Mouse (Mus musculus) MEL (cell line): Measurements from ENCODE around the gene Tmem150a. TPM values are rescaled to one million over a fixed set of nuclear protein-coding genes. Genes with fewer than 3 reads are reported as not detected.
A peak's percentile ranks its signal among the peaks of the same experiment; 100 is the strongest.

Experiments used
- DNase-seq: peaks from one replicate; pipeline ENCODE4 v3.0.0; 2011; ENCODE audit warnings: low read depth, low spot score
- H3K27ac ChIP-seq: 2 replicates; pipeline ENCODE4 v1.5.1; 2012; ENCODE audit warnings: low read depth, mild to moderate bottlenecking, control low read depth, low read length, moderate library complexity; ENCODE audit not compliant: control insufficient read depth
- H3K27me3 ChIP-seq, 2 experiments: fragments of 150-350 bp in 1 of 2; sonication (generic) in 1 of 2; 2 replicates each; pipeline ENCODE4 v1.6.1; 2012; ENCODE audit warnings: low read length in 2 of 2, mild to moderate bottlenecking in 2 of 2, improper control_type of control experiment in 1 of 2, moderate library complexity in 1 of 2; ENCODE audit not compliant: insufficient read depth in 2 of 2, control insufficient read depth in 1 of 2
- H3K36me3 ChIP-seq, 2 experiments: 2 replicates each; pipeline ENCODE4 v1.6.1; 2012 to 2014; ENCODE audit warnings: low read length in 2 of 2, improper control_type of control experiment in 1 of 2, inconsistent platforms in 1 of 2, mild to moderate bottlenecking in 1 of 2; ENCODE audit not compliant: insufficient read depth in 2 of 2, control insufficient read depth in 1 of 2
- H3K4me1 ChIP-seq, 2 experiments: fragments of 150-350 bp in 1 of 2; sonication (generic) in 1 of 2; 2 replicates each; pipeline ENCODE4 v1.6.1; 2012; ENCODE audit warnings: low read length in 2 of 2, improper control_type of control experiment in 1 of 2, mild to moderate bottlenecking in 1 of 2; ENCODE audit not compliant: insufficient read depth in 2 of 2, control insufficient read depth in 1 of 2
- H3K4me3 ChIP-seq, 2 experiments: fragments of 150-350 bp in 1 of 2; sonication (generic) in 1 of 2; 2 replicates each; pipeline ENCODE4 v1.5.1; 2012; ENCODE audit warnings: low read depth in 2 of 2, low read length in 2 of 2, mild to moderate bottlenecking in 2 of 2, moderate library complexity in 2 of 2, control low read depth in 1 of 2, improper control_type of control experiment in 1 of 2; ENCODE audit not compliant: control insufficient read depth in 1 of 2, insufficient read depth in 1 of 2
- H3K79me2 ChIP-seq: 2 replicates; pipeline ENCODE4 v1.6.1; 2012; ENCODE audit warnings: mild to moderate bottlenecking, low read length, moderate library complexity; ENCODE audit not compliant: control insufficient read depth, poor library complexity, insufficient read depth
- H3K9ac ChIP-seq: 2 replicates; pipeline ENCODE4 v1.6.1; 2012; ENCODE audit warnings: low read depth, mild to moderate bottlenecking, control low read depth, low read length, moderate library complexity; ENCODE audit not compliant: control insufficient read depth, poor library complexity, severe bottlenecking
- H3K9me3 ChIP-seq: fragments of 150-350 bp; sonication (generic); replicated peaks from 2 replicates; pipeline ENCODE4 v1.6.1; 2012; ENCODE audit warnings: mild to moderate bottlenecking, low read length, improper control_type of control experiment, moderate library complexity; ENCODE audit not compliant: insufficient read depth
- BHLHE40 ChIP-seq: IDR thresholded peaks from 2 replicates; pipeline ENCODE4 v1.6.1; 2012; ENCODE audit warnings: low read depth, mild to moderate bottlenecking, inconsistent platforms, low read length, improper control_type of control experiment, borderline replicate concordance
- CHD1 ChIP-seq: IDR thresholded peaks from 2 replicates; pipeline ENCODE4 v1.6.1; 2012; ENCODE audit warnings: low read depth, mild to moderate bottlenecking, inconsistent platforms, low read length, improper control_type of control experiment
- CHD2 ChIP-seq: IDR thresholded peaks from 2 replicates; pipeline ENCODE4 v1.6.1; 2011; ENCODE audit warnings: low read length, improper control_type of control experiment
- CTCF ChIP-seq, 3 experiments: IDR thresholded peaks in 2 of 3; conservative IDR thresholded peaks in 1 of 3; 2 replicates each; pipeline ENCODE4 v1.5.1; 2011 to 2012; ENCODE audit warnings: low read length in 3 of 3, low read depth in 2 of 3, mild to moderate bottlenecking in 2 of 3, improper control_type of control experiment in 1 of 3, inconsistent platforms in 1 of 3, mixed read lengths in 1 of 3, moderate library complexity in 1 of 3; ENCODE audit not compliant: control insufficient read depth in 1 of 3, insufficient read depth in 1 of 3, poor library complexity in 1 of 3, severe bottlenecking in 1 of 3
- EP300 ChIP-seq, 2 experiments: IDR thresholded peaks; 2 replicates each; pipeline ENCODE4 v1.6.1; 2011; ENCODE audit warnings: improper control_type of control experiment in 2 of 2, low read length in 2 of 2, low read depth in 1 of 2, mild to moderate bottlenecking in 1 of 2
- ETS1 ChIP-seq: IDR thresholded peaks from 2 replicates; pipeline ENCODE4 v1.6.1; 2012; ENCODE audit warnings: low read depth, mild to moderate bottlenecking, inconsistent platforms, low read length, improper control_type of control experiment, moderate library complexity
- GATA1 ChIP-seq: IDR thresholded peaks from 2 replicates; pipeline ENCODE4 v1.6.1; 2011; ENCODE audit warnings: low read depth, low read length, improper control_type of control experiment
- JUND ChIP-seq: IDR thresholded peaks from 2 replicates; pipeline ENCODE4 v1.6.1; 2011; ENCODE audit warnings: low read depth, mild to moderate bottlenecking, improper control_type of control experiment, low read length
- KAT2A ChIP-seq: conservative IDR thresholded peaks from 2 replicates; pipeline ENCODE4 v1.6.1; 2012; ENCODE audit warnings: low read depth, low read length, improper control_type of control experiment, inconsistent platforms
- MAFK ChIP-seq: IDR thresholded peaks from 2 replicates; pipeline ENCODE4 v1.6.1; 2011; ENCODE audit warnings: low read depth, mild to moderate bottlenecking, low read length, improper control_type of control experiment, borderline replicate concordance
- MAX ChIP-seq: IDR thresholded peaks from 2 replicates; pipeline ENCODE4 v1.6.1; 2011; ENCODE audit warnings: low read length, improper control_type of control experiment
- MEF2A ChIP-seq: IDR thresholded peaks from 2 replicates; pipeline ENCODE4 v1.6.1; 2014; ENCODE audit warnings: low read depth, mild to moderate bottlenecking, inconsistent platforms, low read length, improper control_type of control experiment; ENCODE audit not compliant: poor library complexity, insufficient replicate concordance, severe bottlenecking; ENCODE audit errors: extremely low read depth
- MYC ChIP-seq: IDR thresholded peaks from 2 replicates; pipeline ENCODE4 v1.6.1; 2011; ENCODE audit warnings: low read depth, mild to moderate bottlenecking, low read length, improper control_type of control experiment, moderate library complexity
- NRF1 ChIP-seq: IDR thresholded peaks from 2 replicates; pipeline ENCODE4 v1.6.1; 2014; ENCODE audit warnings: low read depth, mild to moderate bottlenecking, inconsistent platforms, low read length, improper control_type of control experiment, moderate library complexity; ENCODE audit not compliant: poor library complexity, insufficient read depth, severe bottlenecking
- POLR2A ChIP-seq, 2 experiments: IDR thresholded peaks; 2 replicates each; pipeline ENCODE4 v1.6.1; 2011 to 2012; ENCODE audit warnings: low read length in 2 of 2, mild to moderate bottlenecking in 2 of 2, control low read depth in 1 of 2, improper control_type of control experiment in 1 of 2, low read depth in 1 of 2, moderate library complexity in 1 of 2; ENCODE audit not compliant: control insufficient read depth in 1 of 2, insufficient read depth in 1 of 2, poor library complexity in 1 of 2
- POLR2AphosphoS5 ChIP-seq: IDR thresholded peaks from 2 replicates; pipeline ENCODE4 v1.6.1; 2012; ENCODE audit warnings: low read depth, borderline replicate concordance, mild to moderate bottlenecking, inconsistent platforms, low read length, moderate library complexity, mixed read lengths
- RCOR1 ChIP-seq: IDR thresholded peaks from 2 replicates; pipeline ENCODE4 v1.6.1; 2012; ENCODE audit warnings: low read depth, mild to moderate bottlenecking, inconsistent platforms, low read length, improper control_type of control experiment
- SIN3A ChIP-seq: IDR thresholded peaks from 2 replicates; pipeline ENCODE4 v1.6.1; 2012; ENCODE audit warnings: low read length, improper control_type of control experiment, inconsistent platforms
- TAL1 ChIP-seq: IDR thresholded peaks from 2 replicates; pipeline ENCODE4 v1.6.1; 2012; ENCODE audit warnings: mild to moderate bottlenecking, inconsistent platforms, low read length, moderate library complexity, mixed read lengths
- TBP ChIP-seq: IDR thresholded peaks from 2 replicates; pipeline ENCODE4 v1.8.0; 2011; ENCODE audit warnings: low read depth, low read length, improper control_type of control experiment
- USF2 ChIP-seq, 2 experiments: IDR thresholded peaks; 2 replicates each; pipeline ENCODE4 v1.6.1; 2011 to 2012; ENCODE audit warnings: improper control_type of control experiment in 2 of 2, low read length in 2 of 2, borderline replicate concordance in 1 of 2, inconsistent platforms in 1 of 2, low read depth in 1 of 2, mild to moderate bottlenecking in 1 of 2; ENCODE audit not compliant: insufficient read depth in 1 of 2
- ZC3H11A ChIP-seq: IDR thresholded peaks from 2 replicates; pipeline ENCODE4 v1.6.1; 2012; ENCODE audit warnings: low read depth, mild to moderate bottlenecking, inconsistent platforms, low read length, improper control_type of control experiment
- ZMIZ1 ChIP-seq: IDR thresholded peaks from 2 replicates; pipeline ENCODE4 v1.6.1; 2012; ENCODE audit warnings: low read depth, mild to moderate bottlenecking, inconsistent platforms, low read length, improper control_type of control experiment, moderate library complexity
- ZNF384 ChIP-seq: IDR thresholded peaks from 2 replicates; pipeline ENCODE4 v1.6.1; 2012; ENCODE audit warnings: low read depth, mild to moderate bottlenecking, inconsistent platforms, low read length, improper control_type of control experiment
- polyA plus RNA-seq, 2 experiments: library from polyadenylated mRNA; stranded (reverse) in 1 of 2; unstranded in 1 of 2; fragments of >175 nt in 1 of 2; fragments of >200 nt in 1 of 2; gene quantifications; 2 replicates each; pipeline versions ENCODE4 v1.2.1 to v1.2.4; 2012; ENCODE audit warnings: low replicate concordance in 2 of 2, low read depth in 1 of 2; ENCODE audit not compliant: insufficient read length in 2 of 2, insufficient read depth in 1 of 2, missing spikeins in 1 of 2
- total RNA-seq: library from RNA; depleted of rRNA; stranded (reverse); fragments of 300-350 nt; gene quantifications from 2 replicates; pipeline ENCODE4 v1.2.3, GENCODE M21; 2012

Tmem150a gene
- total and polyA plus RNA-seq, 3 experiments, result 0.15 to 2.5 TPM; not detected in 1

- peak; percentile 96 for DNase-seq
- H3K9me3 ChIP-seq, result no peaks in the 10 kb centered on the region
- TF ChIP-seq CHD2, result no peak
- TF ChIP-seq NRF1, result no peak
- TF ChIP-seq ZNF384, result no peak
- no peak for TF ChIP-seq CTCF (IDR thresholded peaks at IDR 0.05 in 2 of 3, conservative IDR thresholded peaks at IDR 0.05 in 1 of 3; ENCODE audit: control insufficient read depth in 1 of 3, insufficient read depth in 1 of 3, low read depth in 2 of 3, low read length in 3 of 3, poor library complexity in 1 of 3, severe bottlenecking in 1 of 3)
- TF ChIP-seq KAT2A, result no peak
- no peak for TF ChIP-seq ETS1
- peak in 1 of 2 experiments; percentile 75; a peak in 3 of 4 replicates for TF ChIP-seq POLR2A (IDR thresholded peaks at IDR 0.05; ENCODE audit: control insufficient read depth in 1 of 2, insufficient read depth in 1 of 2, low read depth in 1 of 2, low read length in 2 of 2, poor library complexity in 1 of 2)
- TF ChIP-seq TAL1, result peak; percentile 96
- no peak for TF ChIP-seq ZC3H11A
- no peak for TF ChIP-seq MAX
- peak; percentile 97 for TF ChIP-seq GATA1
- TF ChIP-seq TBP, result peak; percentile 93
- TF ChIP-seq MAFK, result no peak
- peak; percentile 86 for TF ChIP-seq POLR2AphosphoS5
- peaks cover 15 to 60% of the 10 kb centered on the region in 2 experiments for H3K4me1 ChIP-seq
- H3K4me3 ChIP-seq, result peak overlapping the region; percentile 1 to 34
- H3K9ac ChIP-seq, result peak overlapping the region; percentile 69
- H3K27me3 ChIP-seq, result no peaks in the 10 kb centered on the region
- peaks cover 2 to 62% of the 10 kb centered on the region in 2 experiments; a peak in 3 of 4 replicates for H3K36me3 ChIP-seq
- peak overlapping the region; percentile 99 for H3K27ac ChIP-seq
- H3K79me2 ChIP-seq, result peaks cover 64% of the 10 kb centered on the region
These were observed 28.7 kb downstream of the Tmem150a start for GRCm38 (mm10) chr6:72383952-72384351.

DNA sequence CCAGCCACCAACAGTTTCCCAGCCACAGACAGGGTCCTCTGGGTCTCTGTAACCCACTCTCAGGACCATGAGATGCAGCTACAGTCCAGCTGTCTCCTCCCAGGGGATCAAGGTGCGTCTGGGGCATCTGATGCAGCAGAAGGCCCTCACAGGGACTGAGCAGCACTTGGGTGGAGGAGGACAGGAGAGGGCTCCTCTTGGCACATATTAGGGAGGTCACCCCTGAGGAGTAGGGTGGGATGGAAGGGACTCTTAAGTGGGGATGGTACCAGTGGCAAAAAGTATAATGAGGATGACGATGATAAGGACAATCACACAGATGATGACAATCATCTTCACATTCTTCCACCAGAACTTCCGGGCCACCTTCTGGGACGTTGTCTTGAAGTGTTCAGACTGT lies 30.0 kb downstream of the Tmem150a start:
- peaks cover 60% of the 10 kb centered on the region for H3K79me2 ChIP-seq
- peak overlapping the region; percentile 99 for H3K27ac ChIP-seq
- H3K27me3 ChIP-seq, result no peaks in the 10 kb centered on the region
- DNase-seq, result peak; percentile 80
- peaks cover 15 to 64% of the 10 kb centered on the region in 2 experiments for H3K4me1 ChIP-seq
- H3K4me3 ChIP-seq, result peak overlapping the region; percentile 49 to 51
- peak overlapping the region; percentile 78 for H3K9ac ChIP-seq
- no peaks in the 10 kb centered on the region for H3K9me3 ChIP-seq
- H3K36me3 ChIP-seq, result peaks cover 2 to 66% of the 10 kb centered on the region in 2 experiments; a peak in 3 of 4 replicates
- TF ChIP-seq CHD1 (no peak), GATA1 (peak; percentile 36; the same call in 1 of the 2 replicates), POLR2A (IDR thresholded peaks at IDR 0.05; ENCODE audit: control insufficient read depth in 1 of 2, insufficient read depth in 1 of 2, low read depth in 1 of 2, low read length in 2 of 2, poor library complexity in 1 of 2) (peak; percentile 33 to 71; a peak in 2 of 4 replicates), MYC (no peak), ZMIZ1 (no peak), TBP (peak; percentile 49; the same call in 1 of the 2 replicates), USF2 (IDR thresholded peaks at IDR 0.05; ENCODE audit: borderline replicate concordance in 1 of 2, insufficient read depth in 1 of 2, low read depth in 1 of 2, low read length in 2 of 2) (no peak), CTCF (IDR thresholded peaks at IDR 0.05 in 2 of 3, conservative IDR thresholded peaks at IDR 0.05 in 1 of 3; ENCODE audit: control insufficient read depth in 1 of 3, insufficient read depth in 1 of 3, low read depth in 2 of 3, low read length in 3 of 3, poor library complexity in 1 of 3, severe bottlenecking in 1 of 3) (no peak), RCOR1 (no peak), JUND (no peak), MEF2A (no peak), ETS1 (no peak), EP300 (IDR thresholded peaks at IDR 0.05; ENCODE audit: low read depth in 1 of 2, low read length in 2 of 2) (no peak), POLR2AphosphoS5 (0 out of 2 replicates have a peak, but pooled peaks have one; percentile 43), ZNF384 (no peak), SIN3A (no peak), ZC3H11A (no peak), BHLHE40 (no peak), TAL1 (no peak), CHD2 (no peak)
